Mouse (Mus musculus): ENCODE measurements around the gene Myh13. TPM values are rescaled to one million over a fixed set of nuclear protein-coding genes. Genes with fewer than 3 reads are reported as not detected.

The Myh13 gene
- total and polyA plus RNA-seq, 3 experiments = not detected

DNA sequence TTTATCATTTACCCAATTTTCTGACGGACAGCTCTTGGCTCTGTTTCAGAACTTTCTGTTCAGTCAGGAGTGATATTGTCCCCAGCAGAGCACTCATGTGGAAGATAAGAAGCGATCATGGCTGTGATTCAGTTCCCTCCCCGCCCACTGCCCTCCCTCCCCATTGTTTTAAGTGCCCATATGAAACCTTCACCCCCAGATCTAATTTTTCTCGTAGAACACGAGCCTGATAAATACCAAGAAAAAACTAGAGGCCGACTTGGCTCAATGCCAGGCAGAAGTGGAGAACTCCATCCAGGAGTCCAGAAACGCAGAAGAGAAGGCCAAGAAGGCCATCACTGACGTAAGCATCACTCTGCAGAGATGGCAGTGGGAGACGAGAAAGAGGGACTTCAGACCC is 45.5 kb downstream of the Myh13 start:
- Histone ChIP-seq H3K9me3 (replicated peaks; ENCODE audit: insufficient read depth, low read length) (no peaks in the 10 kb centered on the region), H3K4me1 (ENCODE audit: control insufficient read depth in 1 of 2, insufficient read depth in 2 of 2, low read length in 2 of 2) (no peaks in the 10 kb centered on the region), H3K4me3 (ENCODE audit: control insufficient read depth in 1 of 2, insufficient read depth in 1 of 2, low read depth in 2 of 2, low read length in 2 of 2) (no peak overlapping the region), H3K27me3 (ENCODE audit: control insufficient read depth in 1 of 2, insufficient read depth in 2 of 2, low read length in 2 of 2) (no peaks in the 10 kb centered on the region), H3K36me3 (ENCODE audit: control insufficient read depth in 1 of 2, insufficient read depth in 2 of 2, low read length in 2 of 2) (no peaks in the 10 kb centered on the region), H3K79me2 (ENCODE audit: control insufficient read depth, insufficient read depth, low read length, poor library complexity) (no peaks in the 10 kb centered on the region), H3K27ac (ENCODE audit: control insufficient read depth, low read depth, low read length) (no peak overlapping the region), H3K9ac (ENCODE audit: control insufficient read depth, low read depth, low read length, poor library complexity, severe bottlenecking) (no peak overlapping the region)
- TF ChIP-seq SMC3 (IDR thresholded peaks at IDR 0.05; ENCODE audit: low read depth, low read length) (no peak), HCFC1 (IDR thresholded peaks at IDR 0.05; ENCODE audit: low read depth, low read length) (no peak), USF1 (IDR thresholded peaks at IDR 0.05; ENCODE audit: low read depth, low read length) (no peak), ZC3H11A (IDR thresholded peaks at IDR 0.05; ENCODE audit: low read depth, low read length) (no peak), JUND (IDR thresholded peaks at IDR 0.05; ENCODE audit: low read depth, low read length) (no peak), ZMIZ1 (IDR thresholded peaks at IDR 0.05; ENCODE audit: low read depth, low read length) (no peak), MAX (IDR thresholded peaks at IDR 0.05; ENCODE audit: low read length) (no peak), GATA1 (IDR thresholded peaks at IDR 0.05; ENCODE audit: low read depth, low read length) (no peak), BHLHE40 (IDR thresholded peaks at IDR 0.05; ENCODE audit: borderline replicate concordance, low read depth, low read length) (no peak), EP300 (IDR thresholded peaks at IDR 0.05; ENCODE audit: low read depth in 1 of 2, low read length in 2 of 2) (no peak)
- no peak for DNase-seq (ENCODE audit: low read depth, low spot score)

DNA sequence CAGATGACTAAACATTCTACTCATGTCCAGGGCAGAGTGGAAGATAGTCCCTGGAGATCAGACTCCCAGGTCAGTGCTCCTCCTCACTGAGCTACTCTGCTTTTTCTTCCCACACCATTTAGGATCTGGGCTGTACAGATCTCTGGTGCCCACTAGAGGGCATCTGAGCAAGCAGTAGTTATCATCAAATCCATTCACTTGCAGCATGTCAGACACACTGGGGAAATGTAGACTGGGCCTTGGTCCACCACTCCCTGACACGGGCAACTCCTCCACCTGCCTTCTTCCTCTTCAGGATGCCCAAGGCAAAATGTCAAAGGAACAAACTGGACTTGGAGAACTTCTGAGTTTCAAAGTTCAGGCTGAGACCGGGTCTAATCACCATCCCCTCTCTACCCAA is 51.9 kb downstream of the Myh13 start:
- Histone ChIP-seq H3K79me2 (ENCODE audit: control insufficient read depth, insufficient read depth, low read length, poor library complexity) (no peaks in the 10 kb centered on the region), H3K4me3 (ENCODE audit: control insufficient read depth in 1 of 2, insufficient read depth in 1 of 2, low read depth in 2 of 2, low read length in 2 of 2) (no peak overlapping the region), H3K4me1 (ENCODE audit: control insufficient read depth in 1 of 2, insufficient read depth in 2 of 2, low read length in 2 of 2) (no peaks in the 10 kb centered on the region), H3K27me3 (ENCODE audit: control insufficient read depth in 1 of 2, insufficient read depth in 2 of 2, low read length in 2 of 2) (no peaks in the 10 kb centered on the region), H3K36me3 (ENCODE audit: control insufficient read depth in 1 of 2, insufficient read depth in 2 of 2, low read length in 2 of 2) (no peaks in the 10 kb centered on the region), H3K9me3 (replicated peaks; ENCODE audit: insufficient read depth, low read length) (no peaks in the 10 kb centered on the region), H3K27ac (ENCODE audit: control insufficient read depth, low read depth, low read length) (no peak overlapping the region), H3K9ac (ENCODE audit: control insufficient read depth, low read depth, low read length, poor library complexity, severe bottlenecking) (no peak overlapping the region)
- DNase-seq (ENCODE audit: low read depth, low spot score) = peak; percentile 26
- TF ChIP-seq RAD21 (IDR thresholded peaks at IDR 0.05; ENCODE audit: low read depth, low read length) (peak; percentile 15; the same call in 1 of the 2 replicates), TCF12 (IDR thresholded peaks at IDR 0.05; ENCODE audit: low read depth, low read length) (no peak), E2F4 (IDR thresholded peaks at IDR 0.05; ENCODE audit: borderline replicate concordance, low read depth, low read length) (no peak), CTCF (IDR thresholded peaks at IDR 0.05 in 2 of 3, conservative IDR thresholded peaks at IDR 0.05 in 1 of 3; ENCODE audit: control insufficient read depth in 1 of 3, insufficient read depth in 1 of 3, low read depth in 2 of 3, low read length in 3 of 3, poor library complexity in 1 of 3, severe bottlenecking in 1 of 3) (peak in 2 of 3 experiments; percentile 28 to 46; a peak in 4 of 6 replicates), BHLHE40 (IDR thresholded peaks at IDR 0.05; ENCODE audit: borderline replicate concordance, low read depth, low read length) (no peak), SMC3 (IDR thresholded peaks at IDR 0.05; ENCODE audit: low read depth, low read length) (peak; percentile 21)

DNA sequence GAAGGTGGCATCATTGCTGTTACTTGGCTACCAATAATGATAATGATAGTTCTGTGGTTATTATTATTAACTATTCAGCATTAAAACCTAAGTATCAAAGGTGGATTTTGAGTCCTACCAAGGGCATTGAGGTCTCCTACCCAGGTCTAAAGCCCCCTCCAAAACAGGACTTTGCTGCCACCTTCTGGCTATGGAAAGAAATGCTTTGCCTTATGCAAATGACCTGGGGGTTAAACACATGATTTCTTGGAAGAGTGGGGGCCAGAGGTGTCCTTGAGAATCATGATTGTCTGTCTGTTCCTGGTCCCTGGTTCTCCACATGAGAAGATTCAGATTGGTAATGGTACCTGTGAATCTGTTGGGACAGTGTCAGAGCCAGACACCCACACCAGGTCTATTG is 54.9 kb downstream of the Myh13 start:
- H3K9me3 ChIP-seq (replicated peaks; ENCODE audit: insufficient read depth, low read length) = no peaks in the 10 kb centered on the region
- H3K27ac ChIP-seq (ENCODE audit: control insufficient read depth, low read depth, low read length) = no peak overlapping the region
- H3K27me3 ChIP-seq (ENCODE audit: control insufficient read depth in 1 of 2, insufficient read depth in 2 of 2, low read length in 2 of 2) = no peaks in the 10 kb centered on the region
- DNase-seq (ENCODE audit: low read depth, low spot score) = peak; percentile 16
- no peak overlapping the region for H3K9ac ChIP-seq (ENCODE audit: control insufficient read depth, low read depth, low read length, poor library complexity, severe bottlenecking)
- no peaks in the 10 kb centered on the region for H3K36me3 ChIP-seq (ENCODE audit: control insufficient read depth in 1 of 2, insufficient read depth in 2 of 2, low read length in 2 of 2)
- H3K79me2 ChIP-seq (ENCODE audit: control insufficient read depth, insufficient read depth, low read length, poor library complexity) = no peaks in the 10 kb centered on the region
- TF ChIP-seq BHLHE40 (IDR thresholded peaks at IDR 0.05; ENCODE audit: borderline replicate concordance, low read depth, low read length) (no peak), SMC3 (IDR thresholded peaks at IDR 0.05; ENCODE audit: low read depth, low read length) (peak; percentile 16; the same call in 1 of the 2 replicates), RCOR1 (IDR thresholded peaks at IDR 0.05; ENCODE audit: low read depth, low read length) (no peak), CTCF (IDR thresholded peaks at IDR 0.05 in 2 of 3, conservative IDR thresholded peaks at IDR 0.05 in 1 of 3; ENCODE audit: control insufficient read depth in 1 of 3, insufficient read depth in 1 of 3, low read depth in 2 of 3, low read length in 3 of 3, poor library complexity in 1 of 3, severe bottlenecking in 1 of 3) (peak; percentile 12 to 35 (median 27); a peak in 4 of 6 replicates), RAD21 (IDR thresholded peaks at IDR 0.05; ENCODE audit: low read depth, low read length) (peak; percentile 26)
- H3K4me3 ChIP-seq (ENCODE audit: control insufficient read depth in 1 of 2, insufficient read depth in 1 of 2, low read depth in 2 of 2, low read length in 2 of 2) = no peak overlapping the region
- no peaks in the 10 kb centered on the region for H3K4me1 ChIP-seq (ENCODE audit: control insufficient read depth in 1 of 2, insufficient read depth in 2 of 2, low read length in 2 of 2)

All from MEL (cell line).